Comparison of ENCODE assay signal across 12 mouse cellular contexts in the genomic region with DNA sequence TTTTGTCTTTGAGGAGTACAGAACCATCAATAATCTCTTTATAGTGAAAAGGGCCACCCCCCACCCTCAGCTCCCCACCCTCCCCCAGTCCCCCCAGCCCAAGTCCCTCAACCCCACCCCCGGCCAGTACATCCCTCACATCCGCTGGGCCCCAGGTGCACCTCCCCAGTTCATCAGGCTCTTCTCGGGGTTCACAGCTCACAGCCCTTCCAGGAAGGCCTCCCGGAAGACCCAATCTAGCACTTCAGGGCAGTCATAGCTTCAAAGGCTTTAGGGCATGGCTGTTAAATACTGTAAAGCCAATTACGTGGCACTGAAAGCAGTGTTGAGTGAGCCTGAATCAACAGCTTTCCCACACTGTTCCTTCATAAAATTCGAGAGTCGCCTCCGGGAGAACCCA. TPM values are rescaled to one million over a fixed set of nuclear protein-coding genes. Genes with fewer than 3 reads are reported as not detected.
DNase-seq lines count a peak whose midpoint lies in the region; ATAC-seq and TF ChIP-seq lines count a peak whose summit lies in the region.
"Had no signal": no experiment of that assay in that cellular context is flagged by ENCODE, and none has a peak within 500 bp of the region (broad histone marks: within the 10 kb centered on the region; RNA-seq: fewer than 3 reads in every experiment).

No protein-coding gene starts in this region.

- peaks cover under 1% of the 10 kb centered on the region; the same call in 1 of the 2 replicates for H3K27me3 ChIP-seq in forebrain, embryonic 14.5 days (replicated peaks; ENCODE audit: control insufficient read depth, insufficient read depth, low read length)
- peaks cover 20% of the 10 kb centered on the region for H3K27me3 ChIP-seq in forebrain, embryonic 10.5 days (ENCODE audit: poor library complexity, severe bottlenecking)
- peaks cover 17% of the 10 kb centered on the region for H3K27me3 ChIP-seq in midbrain, embryonic 10.5 days (ENCODE audit: low read depth, poor library complexity, severe bottlenecking)
- peaks cover 2% of the 10 kb centered on the region for H3K27me3 ChIP-seq in midbrain, embryonic 11.5 days (ENCODE audit: control insufficient read depth, insufficient read depth, low read length)
- H3K27me3 ChIP-seq in hindbrain, embryonic 16.5 days (replicated peaks; ENCODE audit: control insufficient read depth, insufficient read depth, low read length), result peaks cover 11% of the 10 kb centered on the region

- peaks cover 13% of the 10 kb centered on the region; the same call in 1 of the 2 replicates for H3K9me3 ChIP-seq in forebrain, embryonic 14.5 days (replicated peaks; ENCODE audit: control insufficient read depth, low read length)
- peaks cover 45% of the 10 kb centered on the region for H3K9me3 ChIP-seq in forebrain, embryonic 10.5 days
- peaks cover 57% of the 10 kb centered on the region for H3K9me3 ChIP-seq in midbrain, embryonic 10.5 days (replicated peaks)
- peaks cover 24% of the 10 kb centered on the region for H3K9me3 ChIP-seq in midbrain, embryonic 11.5 days (ENCODE audit: control insufficient read depth, low read length)
- peaks cover 4% of the 10 kb centered on the region for H3K9me3 ChIP-seq in hindbrain, embryonic 16.5 days (ENCODE audit: control insufficient read depth, low read length)

- H3K4me1 ChIP-seq in forebrain, embryonic 14.5 days (ENCODE audit: control insufficient read depth, insufficient read depth, low read length), result peaks cover 2% of the 10 kb centered on the region; the same call in 1 of the 2 replicates
- H3K4me1 ChIP-seq in forebrain, embryonic 10.5 days, result peaks cover 37% of the 10 kb centered on the region
- H3K4me1 ChIP-seq in midbrain, embryonic 10.5 days, result peaks cover 35% of the 10 kb centered on the region
- H3K4me1 ChIP-seq in midbrain, embryonic 11.5 days (ENCODE audit: control insufficient read depth, insufficient read depth, low read length), result peaks cover 9% of the 10 kb centered on the region; the same call in 1 of the 2 replicates
- H3K4me1 ChIP-seq in hindbrain, embryonic 16.5 days (ENCODE audit: control insufficient read depth, insufficient read depth, low read depth, low read length), result peaks cover 1% of the 10 kb centered on the region

- peak overlapping the region; percentile 23; the same call in 1 of the 2 replicates for H3K4me3 ChIP-seq in forebrain, embryonic 14.5 days (ENCODE audit: low read depth, low read length)
- H3K4me3 ChIP-seq in forebrain, embryonic 10.5 days, result no peak overlapping the region
- H3K4me3 ChIP-seq in midbrain, embryonic 10.5 days, result peak overlapping the region; percentile 36
- no peak overlapping the region for H3K4me3 ChIP-seq in midbrain, embryonic 11.5 days (ENCODE audit: low read depth, low read length)
- no peak overlapping the region for H3K4me3 ChIP-seq in hindbrain, embryonic 16.5 days (ENCODE audit: low read length)
- no peak overlapping the region for H3K4me3 ChIP-seq in gastrocnemius, adult 2 months

- DNase-seq in forebrain, embryonic 14.5 days (ENCODE audit: low spot score), result no peak
- no peak for DNase-seq in forebrain, embryonic 10.5 days (ENCODE audit: extremely low spot score, low spot score)
- no peak for DNase-seq in midbrain, embryonic 10.5 days (ENCODE audit: low spot score)
- DNase-seq in midbrain, embryonic 11.5 days (ENCODE audit: low spot score, missing footprints), result no peak
- peak; percentile 27 to 47 for DNase-seq in thymus, postnatal 10 days (ENCODE audit: low spot score in 2 of 2)
- no peak for DNase-seq in layer of hippocampus, postnatal 14 days (ENCODE audit: low spot score in 2 of 2)
- DNase-seq in gastrocnemius, adult 2 months, result no peak
- DNase-seq: adrenal gland, postnatal 14 days; cerebellum, adult 11-12 months; kidney, postnatal 14 days; lung, postnatal 14 days had no signal

- TF ChIP-seq CTCF in gastrocnemius, adult 2 months (IDR thresholded peaks at IDR 0.05), result no peak

- peaks cover 24% of the 10 kb centered on the region for H3K36me3 ChIP-seq in forebrain, embryonic 14.5 days (ENCODE audit: control insufficient read depth, insufficient read depth, low read length)
- peaks cover 79% of the 10 kb centered on the region for H3K36me3 ChIP-seq in forebrain, embryonic 10.5 days (replicated peaks)
- H3K36me3 ChIP-seq in midbrain, embryonic 10.5 days, result peaks cover 97% of the 10 kb centered on the region
- peaks cover 23% of the 10 kb centered on the region for H3K36me3 ChIP-seq in midbrain, embryonic 11.5 days (ENCODE audit: control insufficient read depth, insufficient read depth, low read length)
- no peaks in the 10 kb centered on the region; the same call in none of the 2 replicates for H3K36me3 ChIP-seq in hindbrain, embryonic 16.5 days (ENCODE audit: control insufficient read depth, insufficient read depth, low read length)

- no peak overlapping the region for H3K27ac ChIP-seq in forebrain, embryonic 14.5 days (ENCODE audit: low read depth, low read length)
- no peak overlapping the region; the same call in 1 of the 2 replicates for H3K27ac ChIP-seq in forebrain, embryonic 10.5 days
- no peak overlapping the region for H3K27ac ChIP-seq in midbrain, embryonic 10.5 days (replicated peaks)
- H3K27ac ChIP-seq in midbrain, embryonic 11.5 days (ENCODE audit: low read depth, low read length), result no peak overlapping the region
- H3K27ac ChIP-seq in hindbrain, embryonic 16.5 days (ENCODE audit: low read depth, low read length), result no peak overlapping the region
- H3K27ac ChIP-seq in gastrocnemius, adult 2 months, result no peak overlapping the region

- ATAC-seq in forebrain, embryonic 14.5 days, result no peak
- no peak for ATAC-seq in midbrain, embryonic 11.5 days (ENCODE audit: low FRiP score)
- no peak for ATAC-seq in hindbrain, embryonic 16.5 days

- H3K4me2 ChIP-seq in forebrain, embryonic 14.5 days (ENCODE audit: low read length), result peak overlapping the region; percentile 45
- no peak overlapping the region for H3K4me2 ChIP-seq in midbrain, embryonic 11.5 days
- H3K4me2 ChIP-seq in hindbrain, embryonic 16.5 days (ENCODE audit: low read length), result peak overlapping the region; percentile 15

- H3K9ac ChIP-seq in forebrain, embryonic 14.5 days (ENCODE audit: low read length), result no peak overlapping the region
- H3K9ac ChIP-seq in midbrain, embryonic 11.5 days (ENCODE audit: low read length), result no peak overlapping the region
- H3K9ac ChIP-seq in hindbrain, embryonic 16.5 days (ENCODE audit: low read depth, low read length), result no peak overlapping the region

- intact Hi-C loops in gastrocnemius, adult 2 months (cut with DNase I), result no loop called here

- WGBS in forebrain, embryonic 14.5 days, result 79% methylated on average over 8 of the region's 8 CpGs
- WGBS in forebrain, embryonic 10.5 days, result 85% methylated on average over 8 of the region's 8 CpGs
- 84% methylated on average over 8 of the region's 8 CpGs for WGBS in midbrain, embryonic 10.5 days
- 79% methylated on average over 8 of the region's 8 CpGs for WGBS in midbrain, embryonic 11.5 days
- WGBS in hindbrain, embryonic 16.5 days, result 69% methylated on average over 8 of the region's 8 CpGs

RNA-seq across cellular contexts. Expression of a gene that starts 5.7 kb away (rescaled TPM):
- 8.6 and 9.6 TPM in 2 replicates for polyA plus RNA-seq in forebrain, embryonic 14.5 days (2014; fragmentation: Nextera tagmentation; extraction: Ambion mirVana)
- polyA plus RNA-seq in forebrain, embryonic 10.5 days (2016; fragmentation: Nextera tagmentation; extraction: Ambion mirVana), result 2.4 and 2.6 TPM in 2 replicates
- polyA plus RNA-seq in midbrain, embryonic 10.5 days (2016; fragmentation: Nextera tagmentation; extraction: Ambion mirVana), result 3.4 and 3.6 TPM in 2 replicates
- 4.1 and 4.9 TPM in 2 replicates for polyA plus RNA-seq in midbrain, embryonic 11.5 days (2014; fragmentation: Nextera tagmentation; extraction: Ambion mirVana)
- 0.76 and 1.2 TPM in 2 replicates for polyA plus RNA-seq in hindbrain, embryonic 16.5 days (2015; fragmentation: Nextera tagmentation; extraction: Ambion mirVana)
- total RNA-seq in layer of hippocampus, postnatal 14 days (2021), result 1 to 10 TPM; 5.5 to 5.8 TPM
- under 1 TPM; 0.13 to 0.28 TPM for total RNA-seq in gastrocnemius, adult 2 months (2021)

RNA-seq across cellular contexts. Expression of a gene that starts 29.6 kb away (rescaled TPM):
- polyA plus RNA-seq in forebrain, embryonic 14.5 days (2014; fragmentation: Nextera tagmentation; extraction: Ambion mirVana), result 20.7 and 28.0 TPM in 2 replicates
- 13.9 and 16.2 TPM in 2 replicates for polyA plus RNA-seq in forebrain, embryonic 10.5 days (2016; fragmentation: Nextera tagmentation; extraction: Ambion mirVana)
- 14.3 and 16.7 TPM in 2 replicates for polyA plus RNA-seq in midbrain, embryonic 10.5 days (2016; fragmentation: Nextera tagmentation; extraction: Ambion mirVana)
- polyA plus RNA-seq in midbrain, embryonic 11.5 days (2014; fragmentation: Nextera tagmentation; extraction: Ambion mirVana), result 7.8 and 8.9 TPM in 2 replicates
- 18.4 and 30.4 TPM in 2 replicates for polyA plus RNA-seq in hindbrain, embryonic 16.5 days (2015; fragmentation: Nextera tagmentation; extraction: Ambion mirVana)
- total RNA-seq in layer of hippocampus, postnatal 14 days (2021), result 10 to 100 TPM; 26.5 to 28.4 TPM
- total RNA-seq in gastrocnemius, adult 2 months (2021), result 10 to 100 TPM in 1 of 2 experiments, 1 to 10 TPM in 1; 5.8 to 11.4 TPM

Comparison
In these comparisons a context has a peak if more than half of its experiments do, and no peak if none do; other contexts are left out.
1. H3K4me3 ChIP-seq: peak in forebrain, embryonic 14.5 days (single experiment) and midbrain, embryonic 10.5 days (single experiment); none in forebrain, embryonic 10.5 days (single experiment), midbrain, embryonic 11.5 days (single experiment), hindbrain, embryonic 16.5 days (single experiment) and gastrocnemius, adult 2 months (single experiment).
2. DNase-seq: peak in thymus, postnatal 10 days (2 of 2); none in forebrain, embryonic 14.5 days (single experiment), forebrain, embryonic 10.5 days (single experiment), midbrain, embryonic 10.5 days (single experiment), midbrain, embryonic 11.5 days (single experiment), layer of hippocampus, postnatal 14 days (0 of 2) and gastrocnemius, adult 2 months (single experiment).